Mouse (Mus musculus) cortical plate, adult 2 months (tissue): Measurements from ENCODE around the gene Pigk.

Experiments used
- CTCF ChIP-seq: fragments of 200-500 bp; IDR thresholded peaks from 2 replicates; pipeline ENCODE4 v1.5.1; 2011; ENCODE audit warnings: mild to moderate bottlenecking, control low read depth, low read length; ENCODE audit not compliant: insufficient read depth; ENCODE audit errors: extremely low read depth
- POLR2A ChIP-seq: fragments of 200-500 bp; IDR thresholded peaks from 2 replicates; pipeline ENCODE4 v1.6.1; 2011; ENCODE audit warnings: mild to moderate bottlenecking, low read length, control low read depth; ENCODE audit not compliant: insufficient read depth; ENCODE audit errors: extremely low read depth

- TF ChIP-seq CTCF (no peak), POLR2A (no peak)
Measured at GRCm38 (mm10) chr3:152770056-152770455, 56.2 kb downstream of the Pigk start.
